Mouse (Mus musculus) embryonic stem cell, embryonic (primary cell): ENCODE results near the gene Hist1h2bj.

Source experiments
- CTCF ChIA-PET, 4 experiments: fragments of 300-600 bp in 2 of 4; fragments of 350-600 bp in 2 of 4; sonication (Branson Sonifier 250); formaldehyde crosslinking; loops; one replicate each; lab custom pipeline; 2022; ENCODE audit warnings: inconsistent platforms in 2 of 4; lab: Charles Lee
- POLR2A ChIA-PET, 4 experiments: fragments of 300-600 bp in 2 of 4; fragments of 350-600 bp in 2 of 4; sonication (Branson Sonifier 250); formaldehyde crosslinking; loops; one replicate each; lab custom pipeline; 2022; ENCODE audit warnings: antibody characterized with exemption in 4 of 4, inconsistent platforms in 1 of 4; lab: Charles Lee

Hist1h2bj gene

GRCm38 (mm10) chr13:22028673-22029460 is 14.1 kb upstream of the Hist1h2bj start:
- ChIA-PET CTCF (interaction anchor here (0.6 to 2.0 kb wide), 16 partner anchors 14 to 1373 kb away, joined by 3 to 10 read pairs (median 4); partner anchors contain the start of gene Pom121l2 (in 1 of the 4)), POLR2A (interaction anchor here in 3 of 4 experiments (0.6 to 10.4 kb wide), 40 partner anchors 9 to 1722 kb away, joined by 3 to 225 read pairs (median 4); partner anchors contain the start of genes Hist1h2ag (in 3 of the 3), Hist1h2bj (in 3 of the 3), Hist1h4i (in 2 of the 3) and Pom121l2 (in 2 of the 3))

- CTCF ChIA-PET, result interaction anchor here in 3 of 4 experiments (0.6 to 2.0 kb wide), 7 partner anchors 14 to 1372 kb away, joined by 3 to 10 read pairs (median 4); no protein-coding TSS in a partner anchor
- POLR2A ChIA-PET, result interaction anchor here in 3 of 4 experiments (0.6 to 10.4 kb wide), 18 partner anchors 11 to 1721 kb away, joined by 3 to 225 read pairs (median 5); partner anchors contain the start of genes Hist1h2ag (in 3 of the 3), Hist1h2bj (in 3 of the 3), Hist1h4i (in 2 of the 3) and Hist1h2ab (in 1 of the 3)
Measured at GRCm38 (mm10) chr13:22029928-22030327, 13.1 kb upstream of the Hist1h2bj start.

GRCm38 (mm10) chr13:22030493-22030892 is 12.5 kb upstream of the Hist1h2bj start:
- CTCF ChIA-PET, result interaction anchor here in 2 of 4 experiments (0.6 to 1.5 kb wide), 4 partner anchors 14 to 780 kb away, joined by 3 to 6 read pairs (median 3); no protein-coding TSS in a partner anchor
- POLR2A ChIA-PET, result interaction anchor here in 3 of 4 experiments (0.6 to 10.4 kb wide), 13 partner anchors 10 to 1501 kb away, joined by 3 to 225 read pairs (median 5); partner anchors contain the start of genes Hist1h2ag (in 2 of the 3), Hist1h2bj (in 2 of the 3), Hist1h4i (in 2 of the 3) and Hist1h3h (in 1 of the 3)

- ChIA-PET POLR2A (interaction anchor here in 3 of 4 experiments (0.5 to 10.4 kb wide), 50 partner anchors 8 to 1588 kb away, joined by 3 to 225 read pairs (median 7); partner anchors contain the start of genes Hist1h2ag (in 3 of the 3), Hist1h2bj (in 3 of the 3), Hist1h2ai (in 2 of the 3) and Hist1h2bl (in 2 of the 3)), CTCF (interaction anchor here in 1 of 4 experiments (0.9 to 2.5 kb wide), 2 partner anchors 10 to 60 kb away, joined by 3 to 9 read pairs; partner anchors contain the start of genes Hist1h2ag and Hist1h2bj)
Measured at GRCm38 (mm10) chr13:22033741-22034442, 9.1 kb upstream of the Hist1h2bj start.

GRCm38 (mm10) chr13:22034443-22035266 is 8.4 kb upstream of the Hist1h2bj start:
- ChIA-PET POLR2A (interaction anchor here (0.5 to 10.4 kb wide), 144 partner anchors 8 to 1799 kb away, joined by 3 to 225 read pairs (median 6); partner anchors contain the start of genes Hist1h1a (in 3 of the 4), Hist1h1b (in 3 of the 4), Hist1h2ag (in 3 of the 4) and Hist1h2an (in 3 of the 4)), CTCF (interaction anchor here in 2 of 4 experiments (0.7 to 2.5 kb wide), 2 partner anchors 9 to 108 kb away, joined by 3 to 9 read pairs; partner anchors contain the start of genes Hist1h2ag (in 1 of the 2) and Hist1h2bj (in 1 of the 2))

GRCm38 (mm10) chr13:22035267-22036148 is 7.5 kb upstream of the Hist1h2bj start, which contains the start of the genes Hist1h2ah and Hist1h2bk:
Gene Hist1h2ah, minus strand, starts transcription at chr13:22035568.
Gene Hist1h2bk, plus strand, starts transcription at chr13:22035870.
- CTCF ChIA-PET, result interaction anchor here in 2 of 4 experiments (0.7 to 2.5 kb wide), 4 partner anchors 8 to 1366 kb away, joined by 3 to 9 read pairs (median 6); partner anchors contain the start of genes Hist1h2ag (in 1 of the 2), Hist1h2bj (in 1 of the 2) and Hist1h2bl (in 1 of the 2)
- POLR2A ChIA-PET, result interaction anchor here (0.6 to 10.4 kb wide), 176 partner anchors 8 to 1798 kb away, joined by 3 to 225 read pairs (median 5); partner anchors contain the start of genes Hist1h1a (in 3 of the 4), Hist1h1b (in 3 of the 4), Hist1h2ag (in 3 of the 4) and Hist1h2an (in 3 of the 4)

GRCm38 (mm10) chr13:22036149-22036956 is 6.7 kb upstream of the Hist1h2bj start:
- POLR2A ChIA-PET, result interaction anchor here (0.6 to 10.4 kb wide), 127 partner anchors 7 to 1727 kb away, joined by 3 to 225 read pairs (median 6); partner anchors contain the start of genes Hist1h1b (in 3 of the 4), Hist1h2ag (in 3 of the 4), Hist1h2an (in 3 of the 4) and Hist1h2bj (in 3 of the 4)
- CTCF ChIA-PET, result interaction anchor here in 1 of 4 experiments (1.2 to 2.5 kb wide), 3 partner anchors 7 to 1365 kb away, joined by 3 to 9 read pairs (median 8); partner anchors contain the start of genes Hist1h2ag, Hist1h2bj and Hist1h2bl

- CTCF ChIA-PET, result interaction anchor here in 1 of 4 experiments (1.6 kb wide), 1 partner anchor 1365 kb away, joined by 8 read pairs; no protein-coding TSS in a partner anchor
- POLR2A ChIA-PET, result interaction anchor here (0.8 to 10.4 kb wide), 44 partner anchors 6 to 1714 kb away, joined by 3 to 225 read pairs (median 12); partner anchors contain the start of genes Hist1h1b (in 3 of the 4), Hist1h2ag (in 2 of the 4), Hist1h2an (in 2 of the 4) and Hist1h2bj (in 2 of the 4)
Measured at GRCm38 (mm10) chr13:22036986-22037385, 6.0 kb upstream of the Hist1h2bj start.

GRCm38 (mm10) chr13:22037415-22037814 is 5.6 kb upstream of the Hist1h2bj start:
- POLR2A ChIA-PET, result interaction anchor here in 3 of 4 experiments (0.7 to 10.4 kb wide), 26 partner anchors 6 to 1544 kb away, joined by 3 to 225 read pairs (median 12); partner anchors contain the start of genes Hist1h2ag (in 2 of the 3), Hist1h2an (in 2 of the 3), Hist1h2bj (in 2 of the 3) and Hist1h2bp (in 2 of the 3)

GRCm38 (mm10) chr13:22039364-22039763 is 3.6 kb upstream of the Hist1h2bj start:
- CTCF ChIA-PET, result no interaction called here
- POLR2A ChIA-PET, result interaction anchor here in 3 of 4 experiments (0.7 to 10.5 kb wide), 19 partner anchors 6 to 1644 kb away, joined by 3 to 225 read pairs (median 4); partner anchors contain the start of genes Hist1h2ah (in 2 of the 3), Hist1h2ai (in 2 of the 3), Hist1h2bk (in 2 of the 3) and Hist1h2bl (in 2 of the 3)

More at GRCm38 (mm10) chr13:22037415-22037814, 5.6 kb upstream of the Hist1h2bj start:
- CTCF ChIA-PET, result no interaction called here

- ChIA-PET CTCF (interaction anchor here in 1 of 4 experiments (1.6 kb wide), 1 partner anchor 11 kb away, joined by 4 read pairs; no protein-coding TSS in a partner anchor), POLR2A (interaction anchor here in 3 of 4 experiments (0.6 to 10.5 kb wide), 65 partner anchors 7 to 1723 kb away, joined by 3 to 225 read pairs (median 4); partner anchors contain the start of genes Hist1h2bl (in 3 of the 3), Hist1h3h (in 3 of the 3), Hist1h2ae (in 2 of the 3) and Hist1h2af (in 2 of the 3))
Measured at GRCm38 (mm10) chr13:22039951-22040463, 3.0 kb upstream of the Hist1h2bj start.

- CTCF ChIA-PET, result interaction anchor here in 1 of 4 experiments (1.6 kb wide), 1 partner anchor 10 kb away, joined by 4 read pairs; no protein-coding TSS in a partner anchor
- POLR2A ChIA-PET, result interaction anchor here in 3 of 4 experiments (0.6 to 10.5 kb wide), 72 partner anchors 8 to 1722 kb away, joined by 3 to 225 read pairs (median 4); partner anchors contain the start of genes Hist1h2bl (in 3 of the 3), Hist1h3h (in 3 of the 3), Hist1h1b (in 2 of the 3) and Hist1h2ae (in 2 of the 3)
Measured at GRCm38 (mm10) chr13:22040464-22041141, 2.4 kb upstream of the Hist1h2bj start.
